Mouse (Mus musculus): ENCODE data around the gene Hoxb2. TPM values are rescaled to one million over a fixed set of nuclear protein-coding genes. Genes with fewer than 3 reads are reported as not detected.

The Hoxb2 gene
- polyA plus RNA-seq, 1 experiment: 31.4 TPM

GRCm38 (mm10) chr11:96351312-96351711, 987 bp downstream of the Hoxb2 start:
- DNase-seq (ENCODE audit: low read depth): no peak

GRCm38 (mm10) chr11:96351831-96352230, 1.5 kb downstream of the Hoxb2 start:
- no peak for DNase-seq (ENCODE audit: low read depth)

GRCm38 (mm10) chr11:96352691-96353521, 2.6 kb downstream of the Hoxb2 start:
- DNase-seq (ENCODE audit: low read depth): no peak

GRCm38 (mm10) chr11:96353522-96353841, 3.2 kb downstream of the Hoxb2 start:
- no peak for DNase-seq (ENCODE audit: low read depth)

GRCm38 (mm10) chr11:96353939-96354338, 3.6 kb downstream of the Hoxb2 start:
- DNase-seq (ENCODE audit: low read depth): no peak

- no peak for DNase-seq (ENCODE audit: low read depth)
These were observed 4.1 kb downstream of the Hoxb2 start for GRCm38 (mm10) chr11:96354376-96354775.

- DNase-seq (ENCODE audit: low read depth): no peak
These were observed 4.5 kb downstream of the Hoxb2 start for GRCm38 (mm10) chr11:96354801-96355311.

- no peak for DNase-seq (ENCODE audit: low read depth)
These were observed 13.5 kb downstream of the Hoxb2 start for GRCm38 (mm10) chr11:96363807-96364206.

GRCm38 (mm10) chr11:96365441-96366091, 15.2 kb downstream of the Hoxb2 start, which contains the start of gene Hoxb1:
Gene Hoxb1, plus strand, starts transcription at chr11:96365752.
- DNase-seq (ENCODE audit: low read depth): no peak

GRCm38 (mm10) chr11:96366092-96367041, 16.0 kb downstream of the Hoxb2 start:
- no peak for DNase-seq (ENCODE audit: low read depth)

GRCm38 (mm10) chr11:96367141-96367540, 16.8 kb downstream of the Hoxb2 start:
- no peak for DNase-seq (ENCODE audit: low read depth)

GRCm38 (mm10) chr11:96368686-96369085, 18.4 kb downstream of the Hoxb2 start:
- no peak for DNase-seq (ENCODE audit: low read depth)

GRCm38 (mm10) chr11:96369140-96369539, 18.8 kb downstream of the Hoxb2 start:
- DNase-seq (ENCODE audit: low read depth): no peak

- DNase-seq (ENCODE audit: low read depth): no peak
These were observed 21.4 kb downstream of the Hoxb2 start for GRCm38 (mm10) chr11:96371726-96372125.

- DNase-seq (ENCODE audit: low read depth): no peak
These were observed 22.2 kb downstream of the Hoxb2 start for GRCm38 (mm10) chr11:96372519-96372918.

GRCm38 (mm10) chr11:96374810-96375209, 24.5 kb downstream of the Hoxb2 start:
- DNase-seq (ENCODE audit: low read depth): no peak

- no peak for DNase-seq (ENCODE audit: low read depth)
These were observed 33.1 kb downstream of the Hoxb2 start for GRCm38 (mm10) chr11:96383381-96383780.

GRCm38 (mm10) chr11:96387635-96388034, 37.3 kb downstream of the Hoxb2 start:
- DNase-seq (ENCODE audit: low read depth): no peak

- DNase-seq (ENCODE audit: low read depth): no peak
These were observed 46.7 kb downstream of the Hoxb2 start for GRCm38 (mm10) chr11:96396772-96397626.

- DNase-seq (ENCODE audit: low read depth): no peak
These were observed 47.5 kb downstream of the Hoxb2 start for GRCm38 (mm10) chr11:96397806-96398335.

- DNase-seq (ENCODE audit: low read depth): no peak
These were observed 49.6 kb downstream of the Hoxb2 start for GRCm38 (mm10) chr11:96399923-96400322.

Data from gonadal fat pad, adult 2 months (tissue).